Mouse (Mus musculus): ENCODE results near the gene Msantd2. TPM values are rescaled to one million over a fixed set of nuclear protein-coding genes. Genes with fewer than 3 reads are reported as not detected.

Gene Msantd2
- polyA plus RNA-seq, 1 experiment from 2014 or later: 35.4 TPM

DNA sequence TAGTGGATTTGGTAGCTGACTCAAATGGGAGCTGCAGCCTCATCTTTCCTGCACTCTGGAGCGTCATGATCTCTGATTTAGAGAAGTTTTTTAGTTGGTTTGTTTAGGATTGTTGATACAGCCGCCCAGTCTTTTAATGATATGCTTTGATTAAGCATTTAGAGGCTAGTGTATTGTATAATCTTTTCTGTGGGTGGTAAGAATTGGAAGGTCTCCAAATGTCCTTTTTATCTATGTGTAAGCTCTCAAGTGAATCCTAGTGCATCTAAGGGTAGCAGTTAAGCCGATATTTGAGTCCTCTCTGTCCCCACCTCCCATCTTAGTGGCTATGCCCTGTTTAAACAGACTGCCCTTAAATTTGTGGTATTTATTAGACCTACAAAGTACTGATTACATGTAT lies 25.3 kb downstream of the Msantd2 start:
- Histone ChIP-seq H3K36me3 (replicated peaks) (peaks cover 12% of the 10 kb centered on the region), H3K4me3 (no peak overlapping the region), H3K27me3 (ENCODE audit: poor library complexity, severe bottlenecking) (no peaks in the 10 kb centered on the region), H3K9me3 (no peaks in the 10 kb centered on the region), H3K4me1 (no peaks in the 10 kb centered on the region), H3K27ac (no peak overlapping the region)
- DNase-seq (ENCODE audit: extremely low spot score, low spot score): no peak
- 93% methylated on average over 3 of the region's 3 CpGs for WGBS

DNA sequence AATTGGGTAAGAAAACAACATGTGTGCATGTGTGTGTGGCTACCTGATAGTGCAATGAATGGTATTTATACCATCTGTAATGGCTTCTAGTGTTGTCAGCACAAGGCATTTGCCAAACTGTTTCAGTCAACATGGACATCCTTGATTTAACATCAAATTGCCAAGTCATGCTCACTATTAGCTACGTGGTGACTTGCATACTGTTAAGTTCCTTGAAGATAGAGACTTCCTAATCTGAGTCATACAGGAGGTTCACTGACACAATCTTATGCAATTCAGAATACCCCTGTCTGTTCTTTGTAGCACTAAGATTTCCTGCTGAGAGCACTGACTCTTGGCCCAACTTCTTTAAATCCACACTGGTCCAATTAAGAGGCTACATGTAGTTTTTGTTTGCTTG lies 28.3 kb downstream of the Msantd2 start:
- Histone ChIP-seq H3K4me3 (no peak overlapping the region), H3K27ac (no peak overlapping the region), H3K9me3 (no peaks in the 10 kb centered on the region), H3K4me1 (no peaks in the 10 kb centered on the region), H3K36me3 (replicated peaks) (peaks cover 40% of the 10 kb centered on the region), H3K27me3 (ENCODE audit: poor library complexity, severe bottlenecking) (no peaks in the 10 kb centered on the region)
- 79% methylated on average over 1 of the region's 1 CpGs for WGBS
- DNase-seq (ENCODE audit: extremely low spot score, low spot score): no peak

DNA sequence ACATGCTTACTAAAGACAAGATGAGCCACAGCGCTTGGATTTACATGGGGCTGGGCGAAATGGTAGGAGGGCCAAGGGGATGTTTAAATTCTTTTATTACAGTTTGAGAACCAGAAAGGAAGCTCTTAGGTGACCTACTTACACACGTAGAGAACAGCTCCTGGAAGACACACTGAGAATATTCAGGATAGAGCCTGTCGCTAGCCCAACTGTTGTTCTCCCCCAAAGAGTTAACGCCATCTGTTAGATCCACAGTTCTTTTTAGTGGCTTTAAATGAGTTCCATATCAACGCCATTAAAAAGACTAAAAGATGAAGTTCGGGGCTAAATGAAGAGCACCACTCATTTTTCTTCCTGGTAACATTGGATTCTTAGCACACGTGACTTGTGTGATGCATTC lies 29.9 kb downstream of the Msantd2 start:
- Histone ChIP-seq H3K27ac (no peak overlapping the region), H3K27me3 (ENCODE audit: poor library complexity, severe bottlenecking) (no peaks in the 10 kb centered on the region), H3K36me3 (replicated peaks) (peaks cover 53% of the 10 kb centered on the region), H3K9me3 (no peaks in the 10 kb centered on the region), H3K4me3 (no peak overlapping the region), H3K4me1 (no peaks in the 10 kb centered on the region)
- WGBS: 92% methylated on average over 8 of the region's 8 CpGs
- DNase-seq (ENCODE audit: extremely low spot score, low spot score): no peak

DNA sequence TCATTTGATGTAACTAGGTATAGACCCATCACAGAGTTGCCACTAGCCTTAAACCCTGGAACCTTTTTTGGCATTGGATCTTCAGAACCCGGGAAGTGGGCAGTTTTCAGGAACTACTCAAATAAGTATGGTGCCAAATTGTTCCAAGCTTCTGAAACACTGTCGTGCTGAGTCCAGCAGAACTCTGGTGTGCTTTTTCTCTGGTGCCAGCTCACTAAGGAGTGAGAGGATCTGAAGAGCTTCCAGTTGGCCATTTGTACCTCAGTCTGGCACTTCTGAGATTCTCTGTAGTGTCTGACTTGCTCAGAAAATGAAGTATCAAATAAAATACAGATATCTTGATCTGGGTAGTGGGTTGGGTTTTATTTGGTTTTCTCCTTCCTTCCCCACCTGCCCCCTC lies 30.9 kb downstream of the Msantd2 start:
- no peaks in the 10 kb centered on the region for H3K27me3 ChIP-seq (ENCODE audit: poor library complexity, severe bottlenecking)
- DNase-seq (ENCODE audit: extremely low spot score, low spot score): no peak

DNA sequence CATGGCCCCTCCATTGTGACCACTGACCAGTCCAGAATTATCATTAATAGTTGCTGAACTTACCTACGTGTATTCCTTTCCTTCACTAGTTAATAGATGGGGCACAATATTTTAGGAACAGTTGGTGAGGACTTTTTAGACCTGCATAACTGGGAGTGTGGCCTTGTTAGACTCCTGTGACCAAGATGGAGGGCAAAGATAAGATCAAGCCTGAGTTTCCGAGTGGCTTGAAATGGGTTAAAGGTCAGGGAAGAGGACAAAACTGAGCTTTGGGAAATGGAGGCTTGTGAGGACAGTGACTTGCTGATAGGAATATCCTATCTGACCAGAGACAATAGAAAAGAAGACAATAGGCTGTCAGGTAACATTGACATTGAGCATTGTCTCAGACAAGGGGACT lies 36.3 kb downstream of the Msantd2 start:
- 89% methylated on average over 2 of the region's 2 CpGs for WGBS
- Histone ChIP-seq H3K4me3 (no peak overlapping the region), H3K4me1 (peaks cover 30% of the 10 kb centered on the region), H3K27ac (no peak overlapping the region), H3K9me3 (peaks cover 7% of the 10 kb centered on the region; the same call in 1 of the 2 replicates), H3K27me3 (ENCODE audit: poor library complexity, severe bottlenecking) (peaks cover 54% of the 10 kb centered on the region), H3K36me3 (replicated peaks) (peaks cover 56% of the 10 kb centered on the region)
- DNase-seq (ENCODE audit: extremely low spot score, low spot score): no peak

More for the DNA sequence above, 30.9 kb downstream of the Msantd2 start:
- H3K4me1 ChIP-seq: no peaks in the 10 kb centered on the region
- H3K27ac ChIP-seq: no peak overlapping the region
- no peak overlapping the region for H3K4me3 ChIP-seq
- H3K9me3 ChIP-seq: no peaks in the 10 kb centered on the region
- H3K36me3 ChIP-seq (replicated peaks): peaks cover 63% of the 10 kb centered on the region
- 98% methylated on average over 2 of the region's 2 CpGs for WGBS

DNA sequence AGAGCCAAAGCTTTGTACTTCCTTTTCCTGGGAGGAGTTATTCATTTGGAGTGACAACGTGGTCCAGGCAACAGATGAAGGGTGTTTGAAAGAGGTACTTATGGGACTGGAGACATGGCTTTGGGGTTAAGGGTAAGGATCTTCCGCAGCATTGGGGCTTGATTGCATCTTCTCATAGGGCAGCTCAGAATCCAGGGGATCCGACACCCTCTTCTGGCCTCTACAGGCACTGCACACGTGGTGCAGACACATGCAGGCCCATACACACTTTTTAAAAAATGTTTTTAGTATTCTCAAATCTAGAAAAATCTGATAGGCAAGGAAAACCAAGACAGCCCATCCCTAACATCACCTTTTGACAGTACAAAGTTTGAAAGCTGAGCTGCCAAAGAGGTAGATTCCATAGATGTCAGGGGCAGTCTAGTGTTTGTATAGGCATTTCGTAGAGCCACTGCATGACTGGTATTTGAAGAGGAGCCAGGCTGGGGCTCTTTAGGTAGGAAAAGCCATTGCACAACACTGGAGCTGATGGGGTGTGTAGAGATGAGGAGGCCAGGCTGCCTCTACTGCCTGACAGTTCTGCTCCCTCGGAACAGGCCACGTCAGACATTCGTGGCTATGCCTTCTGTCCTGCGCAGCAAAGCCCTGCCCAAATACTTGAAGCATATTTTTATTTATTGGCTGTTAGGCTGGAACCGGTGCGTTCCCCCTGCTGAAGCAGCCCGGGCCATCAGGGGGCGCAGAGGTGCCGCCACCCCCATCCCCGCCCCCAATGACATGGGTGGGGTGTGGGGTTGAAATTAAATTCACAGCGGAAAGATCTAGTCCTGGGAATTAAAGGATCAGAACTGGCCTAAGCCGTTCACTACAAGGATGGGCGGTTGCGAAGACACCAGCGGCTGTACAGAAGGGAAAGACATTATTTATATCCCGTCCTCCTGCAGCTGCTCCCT lies 37.6 kb downstream of the Msantd2 start:
- WGBS: 20% methylated on average over 21 of the region's 21 CpGs
- DNase-seq (ENCODE audit: extremely low spot score, low spot score): no peak

DNA sequence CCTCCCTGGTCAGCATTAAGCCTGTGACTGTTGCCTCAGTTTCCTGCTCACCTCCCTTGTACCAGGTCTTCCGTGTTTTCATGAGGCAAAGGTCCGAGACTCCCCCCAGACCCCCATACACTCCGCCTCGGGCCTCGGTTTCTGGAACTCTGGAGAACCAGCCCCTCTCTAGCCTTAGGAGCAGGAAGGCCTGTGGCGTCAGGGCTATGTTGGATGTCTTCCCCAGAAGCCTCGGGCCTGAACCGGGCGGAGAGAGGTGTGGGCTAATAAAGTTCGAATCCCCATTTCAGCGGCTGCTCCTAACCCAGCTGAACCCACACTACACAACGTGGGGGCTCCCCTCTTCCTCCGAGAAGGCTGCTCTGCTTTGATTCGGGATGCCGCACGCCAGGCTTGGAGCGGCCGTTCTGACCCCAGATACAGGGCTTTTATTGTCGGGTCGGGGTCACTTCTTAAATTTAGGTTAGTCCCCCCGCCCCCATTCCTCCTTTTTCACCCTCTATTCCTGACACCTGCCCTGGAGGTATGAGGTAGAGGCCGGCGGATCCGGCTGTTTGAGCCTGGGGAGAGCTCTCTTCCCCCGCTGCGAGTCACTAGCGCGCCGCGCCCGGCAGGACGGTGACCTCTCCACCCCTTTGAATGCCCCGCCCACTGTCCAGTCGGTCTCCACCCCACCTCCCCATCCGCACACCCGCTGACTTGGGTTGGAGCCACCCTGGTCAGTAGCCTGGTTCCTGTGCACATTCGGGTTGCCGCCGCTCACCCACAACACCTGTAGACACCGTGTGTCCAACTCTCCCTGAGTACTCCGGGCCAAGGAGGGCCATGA lies 38.5 kb downstream of the Msantd2 start, which contains the start of gene Esam:
Esam (plus strand) TSS at position 683 of the 829 bp plus-strand sequence.
- DNase-seq (ENCODE audit: extremely low spot score, low spot score): peak; percentile 33
- H3K36me3 ChIP-seq (replicated peaks): peaks cover 37% of the 10 kb centered on the region
- H3K27ac ChIP-seq: 0 out of 2 replicates have a peak within 1 kb of the TSS, but pooled peaks have one; percentile 26
- WGBS: 2% methylated on average over 41 of the region's 41 CpGs
- H3K27me3 ChIP-seq (ENCODE audit: poor library complexity, severe bottlenecking): peaks cover 76% of the 10 kb centered on the region
- H3K4me3 ChIP-seq: peak within 1 kb of the TSS; percentile 46
- peaks cover 7% of the 10 kb centered on the region; the same call in 1 of the 2 replicates for H3K9me3 ChIP-seq
- peaks cover 42% of the 10 kb centered on the region for H3K4me1 ChIP-seq

More for the DNA sequence above, 37.6 kb downstream of the Msantd2 start:
- peak overlapping the region; percentile 46 for H3K4me3 ChIP-seq
- H3K4me1 ChIP-seq: peaks cover 42% of the 10 kb centered on the region
- no peak overlapping the region for H3K27ac ChIP-seq
- peaks cover 46% of the 10 kb centered on the region for H3K36me3 ChIP-seq (replicated peaks)
- H3K27me3 ChIP-seq (ENCODE audit: poor library complexity, severe bottlenecking): peaks cover 67% of the 10 kb centered on the region
- peaks cover 7% of the 10 kb centered on the region; the same call in 1 of the 2 replicates for H3K9me3 ChIP-seq

DNA sequence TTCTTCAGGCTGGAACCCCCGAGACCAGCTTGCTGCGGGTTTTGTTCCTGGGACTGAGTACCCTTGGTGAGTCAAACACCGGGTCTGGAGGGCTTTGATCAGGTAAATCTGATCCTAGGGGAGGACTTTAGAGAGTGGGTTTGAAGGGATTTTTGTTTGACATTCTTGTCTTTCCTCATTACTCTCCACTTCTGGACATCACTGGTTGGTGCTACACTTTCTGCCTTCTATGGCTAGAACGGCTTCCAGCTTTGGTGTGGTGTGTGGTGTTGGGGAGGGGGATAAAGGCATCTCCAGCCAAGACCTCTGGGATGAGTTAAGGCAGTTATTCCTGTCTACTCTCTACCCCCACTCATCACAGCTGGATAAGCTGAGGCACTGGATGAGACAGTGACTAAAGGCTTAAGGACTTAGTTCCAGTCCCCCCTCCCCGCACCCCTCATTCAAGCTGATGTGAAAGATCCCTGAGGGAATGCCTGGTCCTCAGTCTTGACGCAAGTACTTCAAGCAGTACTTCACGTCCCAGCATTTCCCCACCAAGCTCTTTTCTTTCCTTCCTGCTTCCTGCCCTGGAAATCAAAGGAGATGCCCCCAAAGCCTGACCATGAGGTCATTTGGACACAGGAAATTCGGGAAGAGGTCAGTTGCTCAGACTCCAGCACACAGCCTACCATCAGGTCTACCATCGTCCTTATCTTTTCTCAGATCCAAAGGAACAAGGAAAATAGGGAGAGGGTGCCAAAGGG lies 39.3 kb downstream of the Msantd2 start:
- no peak overlapping the region for H3K27ac ChIP-seq
- peak overlapping the region; percentile 46 for H3K4me3 ChIP-seq
- peaks cover 42% of the 10 kb centered on the region for H3K4me1 ChIP-seq
- peaks cover 84% of the 10 kb centered on the region for H3K27me3 ChIP-seq (ENCODE audit: poor library complexity, severe bottlenecking)
- peaks cover 30% of the 10 kb centered on the region for H3K36me3 ChIP-seq (replicated peaks)
- WGBS: 18% methylated on average over 9 of the region's 9 CpGs
- peaks cover 7% of the 10 kb centered on the region; the same call in 1 of the 2 replicates for H3K9me3 ChIP-seq
- DNase-seq (ENCODE audit: extremely low spot score, low spot score): no peak

DNA sequence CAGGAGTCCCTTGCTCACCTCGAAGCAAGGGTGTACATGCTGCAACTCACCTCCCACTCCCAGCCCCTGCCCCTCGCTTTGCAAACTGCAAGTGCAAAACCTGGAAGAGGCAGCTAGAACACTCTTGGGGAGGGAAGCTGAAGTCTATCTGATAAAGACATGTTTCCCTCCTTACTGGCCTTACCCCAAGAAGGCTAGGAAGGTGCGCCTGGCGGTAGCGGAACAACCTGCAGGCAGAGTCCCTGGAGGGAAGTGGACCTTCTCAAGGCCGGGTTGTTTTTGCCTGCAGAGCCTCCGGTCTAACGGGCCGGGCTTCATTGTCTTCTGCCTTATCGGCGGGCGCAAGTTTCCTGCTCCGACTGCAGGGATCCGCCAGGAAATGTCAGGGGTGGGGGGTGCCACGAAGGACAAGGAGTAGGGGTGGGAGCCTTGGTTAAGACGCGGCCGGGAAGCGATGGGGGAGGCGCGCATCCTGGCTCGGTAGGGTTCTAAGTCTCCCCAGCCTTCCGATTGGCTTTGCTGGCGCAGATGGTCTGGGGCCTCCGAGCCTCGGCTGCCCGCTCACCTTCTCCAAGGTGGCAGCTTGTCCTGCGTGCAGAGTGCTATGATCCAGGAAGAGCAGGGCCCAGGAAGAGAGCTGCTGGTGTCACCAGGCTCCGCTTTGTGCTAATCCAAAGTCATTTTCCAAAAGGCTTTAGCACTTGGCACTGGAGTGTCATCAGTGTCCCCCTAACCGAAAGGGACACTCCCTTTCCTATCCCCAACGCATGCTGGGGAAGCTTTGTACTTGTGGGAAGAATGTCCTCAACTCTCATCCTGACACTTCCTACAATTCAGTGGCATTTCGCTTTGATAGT lies 41.1 kb downstream of the Msantd2 start:
- H3K27me3 ChIP-seq (ENCODE audit: poor library complexity, severe bottlenecking): peaks cover 83% of the 10 kb centered on the region
- H3K36me3 ChIP-seq (replicated peaks): peaks cover 13% of the 10 kb centered on the region
- peaks cover 7% of the 10 kb centered on the region; the same call in 1 of the 2 replicates for H3K9me3 ChIP-seq
- H3K27ac ChIP-seq: peak overlapping the region; percentile 26; the same call in 1 of the 2 replicates
- H3K4me3 ChIP-seq: peak overlapping the region; percentile 46
- WGBS: under 1% methylated on average over 32 of the region's 32 CpGs
- DNase-seq (ENCODE audit: extremely low spot score, low spot score): peak; percentile 57
- peaks cover 42% of the 10 kb centered on the region for H3K4me1 ChIP-seq

DNA sequence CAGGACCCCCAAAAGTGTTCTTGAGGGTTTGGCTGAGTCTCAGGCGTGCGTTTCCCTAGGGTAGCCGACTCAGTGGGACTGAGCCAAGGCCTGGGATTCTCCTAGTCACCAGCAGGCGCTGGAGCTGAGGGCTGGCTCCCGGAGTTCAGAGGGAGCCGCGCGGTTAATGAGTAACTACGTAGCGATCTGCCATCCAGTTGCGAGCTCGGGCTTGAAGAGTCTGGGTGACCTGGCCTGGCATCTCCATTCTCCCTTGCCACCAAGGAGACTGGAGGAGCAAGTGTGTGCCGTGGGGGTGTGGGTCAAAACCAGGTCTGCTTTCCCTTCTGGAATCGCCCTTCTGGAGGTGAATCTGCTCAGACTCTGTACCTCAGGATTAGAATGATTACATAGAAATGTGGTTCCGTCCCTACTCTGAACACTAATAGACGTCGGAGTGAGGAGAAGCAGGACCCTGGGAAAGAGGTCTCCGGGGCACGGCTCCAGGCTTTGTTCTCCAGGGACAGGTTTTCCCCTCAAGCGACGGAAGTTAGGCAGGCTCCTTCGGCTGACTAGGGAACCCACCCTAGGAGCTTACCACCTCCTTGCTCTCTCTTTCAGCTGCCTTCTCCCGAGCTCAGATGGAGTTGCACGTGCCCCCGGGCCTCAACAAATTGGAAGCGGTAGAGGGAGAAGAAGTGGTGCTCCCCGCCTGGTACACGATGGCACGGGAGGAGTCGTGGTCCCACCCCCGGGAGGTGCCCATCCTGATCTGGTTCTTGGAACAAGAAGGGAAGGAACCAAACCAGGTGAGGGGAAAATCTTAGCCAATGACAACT lies 42.0 kb downstream of the Msantd2 start:
- WGBS: under 1% methylated on average over 31 of the region's 31 CpGs
- Histone ChIP-seq H3K36me3 (replicated peaks) (peaks cover 5% of the 10 kb centered on the region), H3K9me3 (peaks cover 4% of the 10 kb centered on the region; the same call in 1 of the 2 replicates), H3K4me1 (peaks cover 42% of the 10 kb centered on the region), H3K27me3 (ENCODE audit: poor library complexity, severe bottlenecking) (peaks cover 74% of the 10 kb centered on the region), H3K4me3 (peak overlapping the region; percentile 46), H3K27ac (peak overlapping the region; percentile 26; the same call in 1 of the 2 replicates)
- DNase-seq (ENCODE audit: extremely low spot score, low spot score): peak; percentile 64

DNA sequence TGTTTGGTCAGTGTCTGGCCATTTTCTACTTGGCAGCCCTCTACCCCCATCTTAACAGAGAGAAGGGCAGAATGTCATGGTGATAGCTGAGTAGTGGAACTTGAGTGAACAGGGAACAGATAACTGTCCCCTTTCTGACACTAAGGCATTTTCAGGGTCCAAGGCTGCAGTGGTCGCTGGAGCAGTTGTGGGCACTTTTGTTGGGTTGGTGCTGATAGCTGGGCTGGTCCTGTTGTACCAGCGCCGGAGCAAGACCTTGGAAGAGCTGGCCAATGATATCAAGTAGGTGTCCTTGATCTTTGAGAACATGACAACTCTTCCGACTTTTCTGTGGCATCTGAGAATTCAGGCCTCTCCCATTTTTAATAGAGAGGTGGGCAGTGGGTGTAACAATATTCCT lies 47.7 kb downstream of the Msantd2 start:
- no peak overlapping the region for H3K27ac ChIP-seq
- peaks cover 18% of the 10 kb centered on the region for H3K4me1 ChIP-seq
- WGBS: 85% methylated on average over 4 of the region's 4 CpGs
- DNase-seq (ENCODE audit: extremely low spot score, low spot score): no peak
- H3K36me3 ChIP-seq (replicated peaks): no peaks in the 10 kb centered on the region
- no peaks in the 10 kb centered on the region for H3K9me3 ChIP-seq
- H3K27me3 ChIP-seq (ENCODE audit: poor library complexity, severe bottlenecking): peaks cover 70% of the 10 kb centered on the region
- no peak overlapping the region for H3K4me3 ChIP-seq

Measured in forebrain, embryonic 10.5 days (tissue).